Mouse (Mus musculus): ENCODE results near the gene Uqcrh.

The Uqcrh gene

DNA sequence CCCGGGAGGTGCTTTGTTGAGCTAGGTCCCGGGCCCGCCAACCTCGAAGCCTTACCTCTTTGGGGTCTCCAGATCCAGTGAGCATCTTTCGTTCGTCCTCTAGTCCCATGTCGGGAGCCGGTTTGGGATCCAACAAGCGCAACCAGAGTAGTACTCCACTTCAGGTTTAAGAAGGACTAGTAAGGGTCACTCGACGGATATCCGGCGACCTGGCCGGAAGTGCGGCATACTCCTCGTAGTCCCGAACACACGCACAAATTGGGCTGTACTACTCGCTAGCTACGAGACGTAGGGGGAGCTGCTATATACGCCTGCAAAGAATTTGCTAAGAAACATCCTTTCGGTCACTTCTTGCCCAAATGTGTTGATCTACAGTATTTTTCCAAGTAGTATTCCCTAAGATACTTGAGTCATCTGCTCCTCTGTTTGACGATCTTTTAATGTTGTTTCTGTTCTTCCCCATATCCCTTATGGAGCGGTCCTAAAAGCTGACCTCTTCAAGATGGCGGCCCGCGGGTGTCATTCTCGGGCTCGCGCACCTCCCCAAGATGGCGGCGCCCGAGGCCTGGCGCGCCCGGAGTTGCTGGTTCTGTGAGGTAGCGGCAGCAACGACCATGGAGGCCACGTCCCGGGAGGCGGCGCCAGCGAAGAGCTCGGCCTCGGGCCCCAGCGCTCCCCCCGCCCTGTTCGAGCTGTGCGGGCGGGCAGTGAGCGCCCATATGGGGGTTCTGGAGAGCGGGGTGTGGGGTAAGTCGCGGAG, at the start of gene Uqcrh, which contains the start of gene Lrrc41:
Uqcrh (minus strand) TSS at position 211 of the 760 bp plus-strand sequence.
Lrrc41 (plus strand) TSS at position 409 of the 760 bp plus-strand sequence.
- peak; percentile 93 to 94 for DNase-seq (ENCODE audit: low spot score in 2 of 2)

DNA sequence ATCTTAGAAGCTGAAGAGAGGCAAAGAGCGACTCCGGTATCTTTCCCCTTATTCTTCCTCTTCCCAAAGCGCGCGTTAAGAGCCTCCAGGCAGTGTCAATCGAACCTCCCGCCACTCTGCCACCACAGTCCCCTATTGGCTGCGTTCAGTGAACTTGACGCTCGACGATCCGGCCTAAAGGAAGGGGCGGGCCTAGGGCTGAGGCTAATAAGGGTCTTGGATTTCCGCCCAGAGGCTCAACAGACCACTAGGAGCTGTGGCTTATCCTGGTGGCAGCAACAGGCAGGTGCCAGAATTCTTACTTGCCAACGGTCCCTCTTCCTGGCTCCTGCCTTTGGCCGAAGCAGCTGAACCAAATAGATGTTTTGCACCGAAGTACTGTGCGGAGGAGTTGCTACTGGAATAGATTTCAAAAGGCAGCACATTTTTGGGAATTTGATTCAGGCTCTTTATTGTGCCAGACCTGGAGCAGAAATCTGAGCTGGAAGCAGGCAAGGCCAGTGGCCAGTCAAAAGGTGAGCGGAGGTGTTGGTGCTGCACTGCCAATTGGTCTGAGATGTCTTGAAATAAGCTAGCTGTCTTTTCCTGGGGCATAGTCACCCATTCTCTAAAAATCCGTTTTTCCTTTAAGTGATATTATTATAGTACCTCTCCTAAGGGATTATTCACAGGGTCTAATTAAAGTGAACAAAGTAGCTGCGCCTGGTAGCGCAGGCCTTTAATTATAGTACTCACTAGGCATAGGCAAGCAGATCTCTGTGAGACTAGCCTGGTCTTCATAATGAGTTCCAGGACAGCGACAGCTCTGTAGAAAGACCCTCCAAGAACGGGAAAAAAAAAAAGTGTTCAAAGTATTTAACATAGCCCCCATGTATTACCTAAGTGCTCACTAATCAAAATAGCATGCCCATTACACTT, 49.0 kb upstream of the Uqcrh start, which contains the start of the genes Rad54l and Pomgnt1:
Rad54l (minus strand) TSS at position 89 of the 918 bp plus-strand sequence.
Pomgnt1 (plus strand) TSS at position 239 of the 918 bp plus-strand sequence.
- peak; percentile 67 to 79 for DNase-seq (ENCODE audit: low spot score in 2 of 2)

DNA sequence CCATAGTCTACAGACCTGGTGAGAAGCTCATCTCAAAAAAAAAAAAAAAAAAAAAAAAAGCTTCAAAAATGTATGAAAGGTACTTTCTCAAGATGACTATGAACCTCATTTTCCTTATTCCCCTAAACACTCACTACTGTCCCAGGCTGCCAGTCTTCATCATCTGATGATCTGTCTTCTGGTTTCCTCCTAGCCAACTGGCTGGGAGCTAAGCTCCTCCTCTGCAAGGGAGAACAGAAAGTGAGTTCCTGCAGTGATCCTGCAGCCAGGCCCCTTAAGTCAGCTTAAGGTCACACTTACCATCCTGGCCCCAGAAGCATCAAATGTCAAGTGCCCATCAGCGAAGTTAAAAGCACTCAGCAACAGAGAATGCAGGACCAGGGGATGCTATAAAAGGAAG, 47.9 kb upstream of the Uqcrh start:
- no peak for DNase-seq (ENCODE audit: low spot score in 2 of 2)

DNA sequence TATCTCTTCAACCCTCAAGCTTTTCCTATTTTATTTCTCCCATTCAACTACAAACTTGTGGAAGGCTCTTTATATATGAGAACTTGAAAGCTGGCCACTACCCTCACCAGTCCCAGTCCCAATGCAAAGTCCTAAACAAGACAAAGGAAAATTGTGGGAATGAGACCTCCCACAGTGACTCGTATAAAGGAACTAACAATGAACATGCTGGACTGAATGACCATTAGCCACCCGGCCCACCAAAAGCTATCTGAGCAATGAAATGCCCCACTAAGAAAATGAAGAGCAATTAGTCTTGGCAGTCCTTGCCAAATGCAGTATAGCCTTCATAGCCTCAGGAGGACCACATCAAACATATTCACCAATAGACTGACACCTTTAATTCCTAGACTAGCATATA, 36.6 kb upstream of the Uqcrh start:
- DNase-seq (ENCODE audit: low spot score in 2 of 2): no peak

DNA sequence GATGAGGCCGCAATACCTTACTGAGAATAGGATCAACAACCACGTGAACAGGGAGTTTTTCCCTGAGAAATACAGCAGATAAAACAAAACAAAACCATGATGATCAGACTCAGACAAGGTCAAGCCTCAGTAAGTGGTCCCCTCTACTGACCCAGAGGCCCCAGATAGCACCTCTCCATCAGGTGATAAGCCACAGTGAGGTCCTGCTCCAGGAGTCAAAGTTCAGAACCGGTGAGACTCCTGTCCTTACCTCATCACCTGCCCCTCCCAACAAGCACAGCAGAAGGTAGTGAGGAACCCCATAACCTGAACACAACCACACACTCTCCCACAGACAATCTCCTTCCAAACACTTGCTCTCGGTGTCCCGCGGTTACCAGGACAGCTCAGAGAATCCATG, 35.8 kb upstream of the Uqcrh start:
- no peak for DNase-seq (ENCODE audit: low spot score in 2 of 2)

DNA sequence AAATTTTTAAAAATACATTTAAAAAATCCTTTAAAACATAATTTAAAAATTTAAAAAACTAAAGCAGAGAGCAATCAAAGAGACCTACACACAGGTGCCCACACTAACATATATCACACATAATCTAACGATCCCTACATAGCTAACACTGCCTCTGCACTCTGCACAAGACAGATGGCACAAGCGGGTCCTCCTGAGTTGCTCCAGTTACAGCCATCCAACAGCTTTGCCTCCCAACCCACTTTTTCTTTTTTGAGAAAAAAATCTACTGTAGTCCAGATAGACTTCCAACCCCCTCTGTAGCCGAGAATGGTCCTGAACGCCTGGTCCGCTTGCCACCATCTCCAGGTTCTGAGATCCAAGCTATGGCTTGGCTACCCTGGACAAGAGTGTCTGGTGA, 30.4 kb upstream of the Uqcrh start:
- no peak for DNase-seq (ENCODE audit: low spot score in 2 of 2)

DNA sequence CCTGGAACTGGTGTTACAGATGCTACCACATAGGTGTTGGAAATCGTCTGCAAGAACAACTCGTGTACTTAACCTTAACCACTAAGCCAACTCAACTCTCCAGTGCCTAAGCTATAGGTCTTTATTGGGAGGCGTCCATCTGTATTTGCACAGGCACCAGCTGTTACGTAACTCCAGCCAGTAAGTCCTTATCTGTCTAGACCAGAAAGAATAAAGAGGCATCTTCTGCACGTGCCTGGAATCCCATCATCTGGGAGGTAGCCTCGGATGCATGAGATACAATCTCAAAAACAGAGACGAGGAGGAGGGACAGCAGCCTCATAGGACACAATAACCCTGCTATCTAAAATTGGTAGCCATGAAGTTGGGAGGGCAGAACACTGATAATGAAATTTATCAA, 26.1 kb upstream of the Uqcrh start:
- no peak for DNase-seq (ENCODE audit: low spot score in 2 of 2)

DNA sequence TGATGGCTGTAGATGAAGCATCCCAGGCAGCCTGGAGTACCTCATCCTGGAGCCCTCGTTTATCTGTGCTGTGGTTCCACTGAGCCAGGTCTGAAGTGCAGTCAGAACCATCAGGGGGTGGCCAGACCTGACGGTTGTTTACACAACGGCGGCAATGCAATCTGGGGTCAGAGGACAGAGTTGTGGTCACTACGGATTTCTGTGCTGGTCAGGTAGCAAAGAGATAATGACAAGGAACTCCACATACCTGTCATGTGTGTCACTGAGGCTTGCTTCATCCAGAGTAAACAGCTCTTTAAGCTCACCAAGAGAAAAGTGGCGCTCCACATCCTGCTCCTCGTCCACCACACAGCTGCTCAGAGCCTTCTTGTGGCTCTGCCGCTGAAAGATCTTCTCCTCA, 22.3 kb upstream of the Uqcrh start:
- no peak for DNase-seq (ENCODE audit: low spot score in 2 of 2)

DNA sequence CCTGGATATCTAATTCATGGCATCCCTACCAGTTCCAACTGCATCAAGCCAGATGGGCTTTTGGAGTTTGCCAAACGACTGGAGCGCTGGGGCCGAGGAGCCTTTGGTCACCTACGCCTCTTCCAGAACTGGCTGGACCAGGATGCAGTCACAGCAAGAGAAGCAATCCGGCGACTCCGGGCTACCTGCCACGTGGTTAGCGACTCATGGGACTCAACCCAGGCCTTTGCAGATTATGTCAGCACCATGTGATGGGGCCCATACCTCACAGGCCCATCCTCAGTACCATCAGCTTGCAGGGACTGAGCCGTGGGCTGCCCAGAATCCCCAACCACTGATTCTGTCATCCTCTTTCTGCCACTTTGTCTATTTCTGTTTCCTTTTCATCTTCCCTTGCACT, 21.4 kb upstream of the Uqcrh start:
- no peak for DNase-seq (ENCODE audit: low spot score in 2 of 2)

DNA sequence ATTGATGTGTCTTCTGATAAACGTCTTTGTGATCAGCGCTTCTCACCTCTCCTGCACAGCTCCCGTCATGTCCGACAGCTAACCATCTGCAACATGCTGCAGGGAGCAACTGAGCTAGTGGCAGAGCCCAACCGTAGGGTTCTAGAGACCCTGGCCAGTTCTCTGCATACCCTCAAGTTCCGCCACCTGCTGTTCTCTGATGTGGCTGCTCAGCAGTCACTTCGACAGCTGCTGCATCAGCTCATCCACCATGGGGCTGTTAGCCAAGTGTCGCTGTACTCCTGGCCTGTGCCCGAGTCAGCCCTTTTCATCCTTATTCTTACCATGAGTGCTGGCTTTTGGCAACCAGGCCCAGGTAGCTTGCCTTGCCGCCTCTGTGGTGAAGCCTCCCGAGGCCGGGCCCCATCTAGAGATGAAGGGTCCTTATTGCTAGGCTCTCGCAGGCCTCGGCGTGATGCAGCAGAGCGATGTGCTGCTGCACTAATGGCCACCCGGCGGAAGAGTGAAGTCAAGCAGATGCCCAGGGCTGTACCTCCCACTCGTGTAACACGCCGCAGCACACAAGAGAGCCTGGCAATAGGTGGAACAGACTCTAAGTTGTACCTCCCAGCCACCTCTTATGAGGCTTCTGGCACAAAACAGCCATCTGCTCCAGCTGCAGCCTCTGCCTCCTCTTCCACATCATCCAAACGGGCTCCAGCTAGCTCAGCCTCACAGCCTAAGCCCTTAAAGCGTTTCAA, 13.8 kb upstream of the Uqcrh start:
- no peak for DNase-seq (ENCODE audit: low spot score in 2 of 2)

DNA sequence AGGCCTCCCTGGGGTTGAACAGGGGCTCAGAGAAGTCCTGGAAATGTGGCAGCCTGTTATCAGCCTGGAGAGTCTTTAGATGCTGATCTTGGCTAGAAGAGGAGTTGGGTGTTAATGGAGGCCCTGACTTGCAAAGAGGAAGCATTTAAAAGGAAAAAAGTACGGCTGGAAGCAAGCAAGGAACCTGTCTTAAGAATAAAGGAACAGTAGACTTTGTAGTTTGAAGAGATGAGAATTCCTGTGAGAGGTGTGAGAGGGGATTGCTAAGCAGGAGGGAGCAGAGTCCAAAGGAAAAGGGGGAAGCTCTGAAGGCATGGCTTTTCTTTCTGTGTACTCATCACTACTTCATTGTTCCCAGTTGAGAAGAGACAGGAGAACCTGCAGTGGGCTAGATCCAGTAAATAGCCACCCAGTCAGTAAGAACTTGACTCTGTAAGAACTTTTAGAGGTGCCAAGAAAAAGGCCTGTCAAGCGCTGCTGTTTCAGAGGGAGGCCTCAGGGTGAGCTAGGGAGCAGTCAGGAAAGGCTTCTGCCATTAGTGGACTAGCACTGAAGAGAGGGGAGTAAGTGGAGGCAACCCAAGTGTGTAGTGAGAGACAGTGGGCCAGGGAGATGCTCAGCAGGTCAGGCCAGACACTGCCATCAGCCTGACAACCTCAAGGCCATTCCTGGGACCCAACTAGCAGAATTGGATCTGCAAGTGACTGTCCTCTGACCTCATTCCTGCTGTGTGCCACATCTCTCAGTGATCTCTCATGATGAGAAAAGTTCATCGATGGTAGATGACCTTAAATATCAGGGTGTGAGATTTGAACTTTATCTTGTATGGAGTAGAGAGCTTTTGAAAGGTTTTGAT, 2.6 kb upstream of the Uqcrh start:
- DNase-seq (ENCODE audit: low spot score in 2 of 2): no peak

DNA sequence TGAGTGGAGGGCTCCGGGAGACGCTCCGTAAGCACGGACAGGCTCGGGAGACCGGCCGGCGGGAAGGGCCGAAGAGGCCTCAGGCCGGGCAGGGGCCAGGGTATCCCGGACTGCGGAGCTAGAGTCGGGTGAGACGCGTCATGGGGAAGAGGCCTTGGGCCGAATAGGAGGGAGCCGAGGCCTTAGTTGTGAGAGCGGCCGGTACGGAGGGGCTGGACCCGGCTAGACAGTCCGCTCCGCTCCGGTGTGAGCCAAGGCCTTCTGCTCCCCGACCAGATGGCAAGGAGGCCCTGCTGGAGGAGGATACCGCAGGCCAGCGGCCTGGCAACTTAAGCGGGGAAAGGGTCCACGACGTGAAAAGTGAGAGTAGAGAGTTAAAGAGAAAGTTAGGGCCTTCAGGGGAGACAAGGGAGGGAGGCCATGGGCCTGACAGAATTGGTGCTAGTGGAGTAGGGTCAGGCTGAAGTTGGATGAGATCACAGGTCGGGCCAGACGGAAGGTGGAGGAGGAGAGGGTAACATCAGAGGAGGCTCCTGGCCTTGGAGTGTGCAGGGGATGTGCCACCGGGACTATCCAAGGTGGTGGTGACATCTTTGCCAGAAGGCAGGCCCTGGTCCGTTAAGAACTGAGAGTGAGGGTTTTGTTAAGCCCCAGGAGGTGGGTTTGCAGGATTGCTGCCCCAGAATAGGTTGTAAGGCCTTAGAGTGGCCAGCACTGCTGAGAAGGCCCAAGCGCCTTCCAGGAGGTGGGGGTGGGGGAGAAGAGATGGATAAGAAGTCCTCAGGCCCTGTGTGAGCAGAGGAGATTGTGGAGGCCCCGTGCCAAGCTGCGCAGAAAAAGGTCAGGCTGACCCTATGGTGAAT, 1.7 kb upstream of the Uqcrh start:
- peak in 1 of 2 experiments; percentile 46 for DNase-seq (ENCODE audit: low spot score in 2 of 2)

DNA sequence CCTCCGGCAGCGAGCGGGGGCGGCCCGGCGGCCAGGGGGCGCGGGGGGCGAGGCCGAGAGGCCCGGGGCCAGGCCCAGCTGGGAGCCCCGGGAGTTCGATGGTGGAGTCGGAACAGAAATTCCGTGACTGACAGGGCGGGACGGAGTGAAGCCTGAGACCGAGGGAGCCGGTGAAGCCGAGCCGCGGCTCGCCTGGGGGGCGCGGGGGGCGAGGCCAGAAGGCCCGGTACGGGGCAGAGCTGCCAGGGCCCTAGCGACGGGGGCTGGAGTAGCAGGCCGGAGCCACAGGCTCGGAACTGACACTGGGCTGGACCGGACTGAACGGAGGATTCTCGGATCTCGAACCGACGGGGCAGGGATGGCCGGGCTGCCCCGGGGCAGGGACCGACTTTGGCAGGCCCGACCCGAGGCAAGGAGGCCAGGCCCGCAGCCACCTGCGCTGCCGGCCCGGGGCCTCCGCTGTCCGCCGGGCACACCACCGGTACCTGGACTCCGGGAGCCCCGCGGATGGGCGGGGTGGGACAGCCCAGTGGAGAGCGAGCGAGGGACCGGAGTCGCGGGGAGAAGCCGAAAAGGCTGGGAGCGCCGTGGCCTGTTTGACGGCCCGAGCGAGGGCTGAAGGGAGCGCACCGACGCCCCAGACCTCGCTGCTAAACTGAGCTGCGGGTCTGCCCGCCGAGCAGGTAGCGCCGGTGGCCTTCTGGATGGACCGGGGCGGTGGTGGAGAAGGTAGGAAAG, 929 bp upstream of the Uqcrh start:
- peak; percentile 42 to 71 for DNase-seq (ENCODE audit: low spot score in 2 of 2)

DNA sequence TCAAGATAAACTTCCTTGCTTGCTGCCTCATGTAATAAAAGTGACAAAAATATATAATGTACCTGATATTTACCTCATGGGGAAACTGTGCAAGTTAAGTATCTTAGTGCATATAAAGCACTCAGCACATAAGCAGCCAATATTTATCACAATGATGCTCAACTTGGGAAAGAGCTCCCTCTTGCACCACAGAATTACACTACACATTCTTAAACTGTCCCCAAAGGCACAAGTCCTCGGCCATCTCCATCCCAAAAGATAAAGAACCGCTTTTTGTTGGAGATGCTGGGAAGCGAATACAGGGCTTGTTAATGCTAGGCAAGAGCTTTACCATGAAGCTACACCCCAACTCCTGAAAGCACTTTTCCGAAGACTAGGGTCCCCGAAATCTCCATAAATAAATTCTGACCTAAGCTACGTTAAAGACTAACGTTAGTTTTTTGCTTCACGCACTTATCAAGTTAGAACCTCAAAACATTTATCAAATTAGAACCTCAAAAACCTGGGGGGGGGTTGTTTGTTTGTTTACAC, 661 bp downstream of the Uqcrh start:
- no peak for DNase-seq (ENCODE audit: low spot score in 2 of 2)

DNA sequence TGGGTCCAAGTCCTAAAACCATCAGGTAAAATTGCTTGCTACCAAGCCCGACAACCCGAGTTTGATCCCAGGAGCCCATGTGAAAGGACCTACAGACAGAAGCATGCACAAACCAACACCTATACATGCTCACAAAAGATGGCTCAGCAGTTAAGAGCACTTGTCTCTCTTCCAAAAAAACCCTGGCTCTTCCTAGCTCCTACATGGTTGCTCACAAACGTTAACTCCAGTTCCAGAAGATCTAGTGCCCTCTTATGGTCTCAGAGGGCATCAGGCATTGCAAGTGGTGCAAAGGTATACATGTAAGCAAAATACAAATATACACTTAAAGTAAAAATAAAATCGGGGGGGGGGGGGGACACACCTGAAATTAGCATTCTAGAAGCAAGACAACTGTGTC, 1.7 kb downstream of the Uqcrh start:
- no peak for DNase-seq (ENCODE audit: low spot score in 2 of 2)

DNA sequence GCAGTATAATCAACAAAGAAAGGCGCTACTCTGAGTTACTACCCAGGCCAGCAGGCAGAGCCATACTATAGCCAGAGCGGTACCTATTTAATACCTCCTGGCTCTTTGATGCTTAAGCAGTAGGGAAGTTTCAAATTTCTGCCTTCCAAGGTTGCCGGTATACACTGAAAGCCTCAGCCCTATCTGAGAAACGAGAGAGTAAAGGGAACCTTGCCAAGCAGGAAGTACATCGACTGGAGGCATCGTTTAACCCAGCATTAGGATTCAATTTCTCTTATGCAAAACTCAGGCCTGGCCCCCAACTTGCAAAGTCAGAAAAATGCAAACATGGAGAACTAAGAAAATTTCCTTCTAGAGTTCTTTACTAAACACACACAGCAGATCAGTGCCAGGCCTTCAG, 4.8 kb downstream of the Uqcrh start:
- no peak for DNase-seq (ENCODE audit: low spot score in 2 of 2)

DNA sequence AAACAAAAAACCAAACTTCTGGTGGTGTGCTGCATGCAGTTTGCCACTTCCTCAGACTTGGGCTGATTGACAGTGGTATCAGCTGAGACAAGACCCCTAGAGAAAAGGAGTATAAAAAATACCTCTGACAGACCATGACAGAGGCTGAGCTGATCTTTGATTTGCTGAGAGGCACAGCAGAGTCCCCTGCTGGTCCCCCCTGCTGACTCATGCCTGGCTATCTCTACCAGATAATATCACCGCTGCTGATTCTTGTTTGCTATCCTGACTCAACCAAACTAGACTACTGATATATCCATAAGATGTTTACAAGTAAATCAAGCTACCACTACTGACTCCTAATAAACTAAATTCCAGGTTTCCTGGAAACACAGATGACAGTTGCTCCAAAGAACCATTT, 11.0 kb downstream of the Uqcrh start:
- DNase-seq (ENCODE audit: low spot score in 2 of 2): no peak

DNA sequence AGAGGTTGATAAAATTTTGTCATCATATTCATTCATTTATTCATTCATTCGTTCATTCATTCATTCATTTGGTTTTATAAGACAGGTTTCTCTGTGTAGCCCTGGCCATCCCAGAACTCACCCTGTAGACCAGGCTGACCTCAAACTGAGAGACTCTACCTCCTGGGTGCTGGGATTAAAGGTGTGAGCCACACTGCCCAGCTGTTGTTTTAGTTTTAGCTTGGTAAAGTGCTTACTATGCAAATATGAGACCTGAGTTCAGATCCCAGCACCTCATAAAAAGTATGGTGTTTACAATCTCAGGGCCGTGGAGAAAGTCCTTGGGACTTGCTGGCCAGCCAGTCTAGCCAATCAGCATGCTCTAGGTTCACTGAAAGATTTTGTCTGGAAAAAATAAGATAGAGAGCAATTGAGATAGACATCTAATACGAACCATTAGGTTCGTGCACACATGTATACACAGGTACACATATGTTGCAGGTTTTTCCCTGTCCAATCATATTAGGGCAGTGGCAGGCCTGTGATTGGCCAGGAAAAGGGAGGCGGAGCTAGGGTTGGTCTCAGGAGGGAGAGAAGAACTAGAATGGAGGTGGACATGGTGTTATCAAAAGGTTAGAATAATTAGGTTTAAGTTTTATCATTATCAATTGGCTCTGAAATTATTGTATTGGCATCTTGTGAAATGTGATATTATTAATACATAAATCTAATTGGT, 15.7 kb downstream of the Uqcrh start:
- no peak for DNase-seq (ENCODE audit: low spot score in 2 of 2)

Measured in frontal cortex, postnatal 10 days (tissue).